Mouse (Mus musculus): ENCODE data around the gene Zfp182. TPM values are rescaled to one million over a fixed set of nuclear protein-coding genes. Genes with fewer than 3 reads are reported as not detected.

Zfp182 gene
- total RNA-seq (2014; rRNA removed; ENCODE audit: low replicate concordance) (2.4 and 5.4 TPM in 2 replicates), polyA plus RNA-seq (2015; fragmentation: Nextera tagmentation; extraction: Ambion mirVana) (2.2 and 2.7 TPM in 2 replicates)

- Histone ChIP-seq H3K27ac (ENCODE audit: low read depth) (no peak within 1 kb of the TSS), H3K9me3 (replicated peaks; ENCODE audit: control insufficient read depth, low read length) (no peaks in the 10 kb centered on the region), H3K9ac (replicated peaks; ENCODE audit: low read depth, low read length) (peak within 1 kb of the TSS; percentile 64), H3K4me1 (ENCODE audit: control insufficient read depth, insufficient read depth) (no peaks in the 10 kb centered on the region), H3K4me3 (ENCODE audit: low read depth, low read length) (peak within 1 kb of the TSS; percentile 58), H3K4me2 (ENCODE audit: low read depth, low read length) (peak within 1 kb of the TSS; percentile 58), H3K27me3 (ENCODE audit: control insufficient read depth, insufficient read depth, low read length) (no peaks in the 10 kb centered on the region), H3K36me3 (replicated peaks; ENCODE audit: control insufficient read depth, insufficient read depth, low read length) (no peaks in the 10 kb centered on the region)
- DNase-seq (ENCODE audit: low spot score), result peak; percentile 84
- no peak for TF ChIP-seq CTCF (IDR thresholded peaks at IDR 0.05; ENCODE audit: low read depth)
- TF ChIP-seq EP300 (IDR thresholded peaks at IDR 0.05; ENCODE audit: low read depth), result no peak
- 24% methylated on average over 25 of the region's 25 CpGs for WGBS
- peak; percentile 90 for ATAC-seq (ENCODE audit: insufficient read depth, low read depth)
Observed at GRCm38 (mm10) chrX:21061866-21062543, at the start of gene Zfp182. Gene Zfp182, minus strand, starts transcription at chrX:21062316.

GRCm38 (mm10) chrX:21089867-21090239 is 27.7 kb upstream of the Zfp182 start:
- Histone ChIP-seq H3K4me3 (ENCODE audit: low read depth, low read length) (peak overlapping the region; percentile 50), H3K4me1 (ENCODE audit: control insufficient read depth, insufficient read depth) (no peaks in the 10 kb centered on the region), H3K27me3 (ENCODE audit: control insufficient read depth, insufficient read depth, low read length) (no peaks in the 10 kb centered on the region), H3K27ac (ENCODE audit: low read depth) (peak overlapping the region; percentile 57), H3K9me3 (replicated peaks; ENCODE audit: control insufficient read depth, low read length) (no peaks in the 10 kb centered on the region), H3K4me2 (ENCODE audit: low read depth, low read length) (peak overlapping the region; percentile 58), H3K36me3 (replicated peaks; ENCODE audit: control insufficient read depth, insufficient read depth, low read length) (no peaks in the 10 kb centered on the region), H3K9ac (replicated peaks; ENCODE audit: low read depth, low read length) (no peak overlapping the region)
- no peak for DNase-seq (ENCODE audit: low spot score)
- no peak for TF ChIP-seq CTCF (IDR thresholded peaks at IDR 0.05; ENCODE audit: low read depth)
- TF ChIP-seq EP300 (IDR thresholded peaks at IDR 0.05; ENCODE audit: low read depth), result no peak
- ATAC-seq (ENCODE audit: insufficient read depth, low read depth), result no peak
- WGBS, result 49% methylated on average over 7 of the region's 7 CpGs

- WGBS, result 18% methylated on average over 27 of the region's 27 CpGs
- Histone ChIP-seq H3K27ac (ENCODE audit: low read depth) (peak within 1 kb of the TSS; percentile 57), H3K4me1 (ENCODE audit: control insufficient read depth, insufficient read depth) (no peaks in the 10 kb centered on the region), H3K4me3 (ENCODE audit: low read depth, low read length) (peak within 1 kb of the TSS; percentile 50), H3K9me3 (replicated peaks; ENCODE audit: control insufficient read depth, low read length) (no peaks in the 10 kb centered on the region), H3K36me3 (replicated peaks; ENCODE audit: control insufficient read depth, insufficient read depth, low read length) (no peaks in the 10 kb centered on the region), H3K4me2 (ENCODE audit: low read depth, low read length) (peak within 1 kb of the TSS; percentile 58), H3K27me3 (ENCODE audit: control insufficient read depth, insufficient read depth, low read length) (no peaks in the 10 kb centered on the region), H3K9ac (replicated peaks; ENCODE audit: low read depth, low read length) (peak within 1 kb of the TSS; percentile 25; the same call in 1 of the 2 replicates)
- ATAC-seq (ENCODE audit: insufficient read depth, low read depth) (peak; percentile 80), DNase-seq (ENCODE audit: low spot score) (peak; percentile 41)
- TF ChIP-seq EP300 (IDR thresholded peaks at IDR 0.05; ENCODE audit: low read depth) (no peak), CTCF (IDR thresholded peaks at IDR 0.05; ENCODE audit: low read depth) (no peak)
Observed at GRCm38 (mm10) chrX:21088983-21089866, 27.1 kb upstream of the Zfp182 start, which contains the start of gene Zfp300. Gene Zfp300, minus strand, starts transcription at chrX:21089527.

- no peaks in the 10 kb centered on the region for H3K27me3 ChIP-seq (ENCODE audit: control insufficient read depth, insufficient read depth, low read length)
- ATAC-seq (ENCODE audit: insufficient read depth, low read depth), result no peak
Observed at GRCm38 (mm10) chrX:21088645-21088982, 26.5 kb upstream of the Zfp182 start.

GRCm38 (mm10) chrX:21068106-21068505 is 6.0 kb upstream of the Zfp182 start, which contains the start of gene Spaca5:
Gene Spaca5, plus strand, starts transcription at chrX:21068406.
- no peak within 1 kb of the TSS for H3K4me2 ChIP-seq (ENCODE audit: low read depth, low read length)
- H3K9ac ChIP-seq (replicated peaks; ENCODE audit: low read depth, low read length), result no peak within 1 kb of the TSS
- H3K27ac ChIP-seq (ENCODE audit: low read depth), result no peak within 1 kb of the TSS
- no peak within 1 kb of the TSS for H3K4me3 ChIP-seq (ENCODE audit: low read depth, low read length)
- TF ChIP-seq EP300 (IDR thresholded peaks at IDR 0.05; ENCODE audit: low read depth), result no peak
- no peak for TF ChIP-seq CTCF (IDR thresholded peaks at IDR 0.05; ENCODE audit: low read depth)
- ATAC-seq (ENCODE audit: insufficient read depth, low read depth) (no peak), DNase-seq (ENCODE audit: low spot score) (no peak)
- H3K36me3 ChIP-seq (replicated peaks; ENCODE audit: control insufficient read depth, insufficient read depth, low read length), result no peaks in the 10 kb centered on the region
- no peaks in the 10 kb centered on the region for H3K9me3 ChIP-seq (replicated peaks; ENCODE audit: control insufficient read depth, low read length)
- H3K27me3 ChIP-seq (ENCODE audit: control insufficient read depth, insufficient read depth, low read length), result no peaks in the 10 kb centered on the region
- no peaks in the 10 kb centered on the region for H3K4me1 ChIP-seq (ENCODE audit: control insufficient read depth, insufficient read depth)

More at GRCm38 (mm10) chrX:21088645-21088982, 26.5 kb upstream of the Zfp182 start:
- no peaks in the 10 kb centered on the region for H3K9me3 ChIP-seq (replicated peaks; ENCODE audit: control insufficient read depth, low read length)
- H3K4me2 ChIP-seq (ENCODE audit: low read depth, low read length), result peak overlapping the region; percentile 58
- WGBS, result 35% methylated on average over 6 of the region's 6 CpGs
- no peak for DNase-seq (ENCODE audit: low spot score)
- TF ChIP-seq CTCF (IDR thresholded peaks at IDR 0.05; ENCODE audit: low read depth) (no peak), EP300 (IDR thresholded peaks at IDR 0.05; ENCODE audit: low read depth) (no peak)
- H3K4me1 ChIP-seq (ENCODE audit: control insufficient read depth, insufficient read depth), result no peaks in the 10 kb centered on the region
- no peak overlapping the region; the same call in 1 of the 2 replicates for H3K27ac ChIP-seq (ENCODE audit: low read depth)
- no peaks in the 10 kb centered on the region for H3K36me3 ChIP-seq (replicated peaks; ENCODE audit: control insufficient read depth, insufficient read depth, low read length)
- peak overlapping the region; percentile 50 for H3K4me3 ChIP-seq (ENCODE audit: low read depth, low read length)
- peak overlapping the region; percentile 25; the same call in 1 of the 2 replicates for H3K9ac ChIP-seq (replicated peaks; ENCODE audit: low read depth, low read length)
